Mouse (Mus musculus) urinary bladder, postnatal 10 days (tissue): ENCODE measurements around the gene Golim4.

Source experiments
- DNase-seq: peaks from one replicate; pipeline ENCODE4 v3.0.0; 2022; ENCODE audit warnings: low spot score

Golim4 gene

DNA sequence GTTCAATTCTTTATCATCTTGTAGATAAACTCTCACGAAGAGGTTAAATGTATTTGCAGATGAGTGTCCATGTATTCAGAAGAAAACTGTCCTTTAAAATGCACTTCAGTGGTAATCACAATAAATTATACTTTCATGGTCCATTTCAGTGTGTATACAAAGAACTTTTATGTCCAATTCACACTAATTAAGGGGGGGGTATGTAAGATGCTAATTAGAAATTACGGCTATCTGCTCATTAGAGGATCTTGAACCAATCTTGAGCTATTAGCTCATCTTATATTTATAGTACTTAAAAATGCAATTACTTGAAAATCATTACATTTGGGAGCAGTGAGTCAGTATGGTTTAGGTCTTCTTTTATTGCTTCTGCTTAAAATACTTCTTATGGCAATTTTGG is 31.6 kb downstream of the Golim4 start:
- no peak for DNase-seq

DNA sequence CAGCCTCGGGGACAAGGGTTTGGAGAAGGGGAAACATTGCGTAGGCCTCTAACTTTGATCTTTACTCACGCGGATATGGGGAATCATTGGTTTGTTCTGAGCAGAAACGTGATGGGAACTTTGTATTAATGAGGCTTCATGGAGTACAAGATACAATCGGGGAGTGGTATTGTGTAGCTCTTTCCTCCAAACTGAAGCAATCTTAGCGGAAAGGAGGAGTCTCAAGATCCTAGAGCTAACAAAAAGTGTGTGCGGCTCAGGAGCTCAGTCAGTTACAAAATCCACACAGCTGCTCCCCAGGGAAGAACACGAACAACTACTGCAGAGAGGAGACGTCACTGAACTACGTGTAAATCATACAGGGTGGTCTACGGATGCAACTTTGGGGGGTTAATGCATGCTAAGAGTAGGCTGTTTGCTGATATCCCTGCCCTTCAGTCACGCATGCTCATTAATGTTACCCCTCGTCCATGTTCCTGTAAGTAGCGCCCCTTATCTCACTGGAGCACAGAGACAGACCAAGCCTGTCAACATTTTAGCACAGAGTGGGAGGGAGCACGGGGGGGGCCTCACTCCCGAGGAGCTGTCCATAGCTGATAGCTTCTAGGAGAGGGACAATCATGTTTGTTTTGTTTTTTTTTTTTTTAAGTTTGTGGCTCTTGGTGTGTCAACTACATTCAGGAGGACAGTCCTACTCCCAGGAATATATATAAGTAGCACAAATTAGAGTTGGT is 38.8 kb downstream of the Golim4 start:
- no peak for DNase-seq

DNA sequence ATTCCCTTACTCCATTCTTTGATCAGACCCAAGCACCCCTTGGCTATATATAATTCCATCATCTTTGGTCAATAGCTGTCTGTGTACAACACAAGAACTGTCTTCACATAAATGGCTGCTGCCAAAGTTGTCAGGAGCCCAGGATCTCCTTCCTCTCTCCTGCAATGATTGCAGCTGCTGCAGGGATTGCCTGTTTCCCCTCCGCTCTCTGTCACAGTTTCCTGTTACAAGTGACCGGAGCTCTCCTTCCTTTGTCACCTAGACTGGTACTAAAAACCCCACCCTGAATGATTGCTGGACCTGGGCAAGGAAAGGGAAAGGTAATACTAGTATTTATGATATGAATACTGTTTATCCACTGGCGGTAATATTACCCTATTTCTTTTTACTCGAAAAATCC is 44.0 kb downstream of the Golim4 start:
- DNase-seq, result no peak

DNA sequence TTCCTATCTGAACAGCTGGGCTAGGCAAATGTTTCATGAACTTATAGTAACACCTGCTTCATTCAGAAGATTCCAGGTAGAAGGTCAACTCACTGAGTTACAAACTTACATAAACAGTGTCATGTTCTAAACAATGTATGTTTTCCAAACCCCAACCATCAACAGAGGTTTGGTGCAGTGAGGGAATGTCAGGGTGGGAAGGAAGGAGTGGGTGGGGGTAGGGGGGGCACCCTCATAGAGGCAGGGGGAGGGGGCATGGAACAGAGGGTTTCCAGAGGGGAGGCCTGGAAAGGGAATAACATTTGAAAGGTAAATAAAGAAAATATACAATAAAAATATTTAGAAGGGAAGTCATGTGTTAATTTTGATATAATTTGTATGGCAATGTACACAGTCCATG is 46.0 kb downstream of the Golim4 start:
- DNase-seq, result no peak

DNA sequence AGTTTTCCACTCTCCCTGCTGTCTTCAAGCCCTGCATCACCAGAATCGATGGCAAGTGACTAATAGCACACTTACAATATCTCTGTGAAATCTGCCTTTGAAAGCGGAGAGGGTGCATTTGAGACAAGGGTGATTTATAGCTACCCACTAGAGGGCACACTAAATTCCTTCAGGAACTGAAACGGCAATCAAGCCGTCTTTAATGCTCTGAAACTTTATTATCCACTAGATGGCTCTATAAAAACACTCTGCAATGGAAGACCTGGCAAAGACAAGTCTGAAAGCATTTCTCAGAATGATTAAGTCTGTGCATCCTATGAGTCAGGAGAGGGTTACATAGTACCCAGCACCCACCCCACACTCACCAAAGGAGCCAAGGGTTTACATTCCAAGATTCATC is 46.5 kb downstream of the Golim4 start:
- DNase-seq, result no peak

DNA sequence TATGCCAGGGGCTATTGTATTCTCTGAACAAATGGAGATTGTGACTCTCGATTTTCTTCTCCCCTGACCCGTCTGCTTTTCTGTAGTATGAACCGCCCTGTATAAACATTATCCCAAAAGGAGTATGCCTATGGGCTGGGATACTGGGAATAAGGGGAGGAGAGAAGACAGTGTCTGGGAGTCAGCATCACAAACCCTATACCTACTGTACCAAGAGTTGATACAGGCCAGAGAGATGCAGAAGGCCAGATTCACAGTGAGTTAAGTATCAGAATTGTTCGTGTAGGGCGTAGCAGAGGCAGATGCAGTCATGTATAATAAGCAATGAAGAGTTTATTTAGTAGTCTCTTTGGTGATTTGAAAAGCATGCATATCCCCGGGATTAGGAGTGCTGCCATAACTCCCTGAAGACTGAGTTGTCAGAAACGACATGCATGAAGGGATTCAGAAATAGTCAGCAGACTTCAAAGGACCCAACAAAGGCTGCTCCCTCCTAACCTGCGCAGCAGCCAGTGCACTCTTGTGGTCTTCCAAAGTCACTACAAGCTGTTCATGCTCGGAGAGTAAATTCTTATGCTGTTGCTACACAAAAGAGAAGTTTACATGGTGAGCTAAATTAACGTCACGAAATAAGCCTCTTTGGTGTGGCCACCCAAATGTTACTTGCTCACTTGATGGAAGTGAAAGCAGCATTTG is 54.7 kb downstream of the Golim4 start:
- no peak for DNase-seq

DNA sequence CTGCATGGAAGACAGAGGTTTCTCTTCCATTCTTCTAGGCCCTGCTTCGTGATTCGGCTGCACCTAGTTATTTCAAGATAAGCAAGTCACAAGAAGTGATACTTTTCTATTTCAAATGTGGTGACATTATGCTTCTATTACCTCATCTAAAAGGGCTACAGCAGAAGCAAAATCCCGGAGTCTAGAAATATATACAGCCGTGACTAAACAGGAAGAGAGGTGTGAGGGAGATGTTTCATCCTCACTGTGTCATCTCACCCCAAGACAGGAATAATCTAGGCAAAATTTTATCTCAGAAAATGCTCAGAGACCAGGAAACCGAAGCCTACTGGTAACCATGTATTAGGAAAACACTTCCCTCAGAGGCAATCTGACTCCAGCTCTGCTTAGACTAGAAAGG is 61.7 kb downstream of the Golim4 start:
- DNase-seq, result no peak

DNA sequence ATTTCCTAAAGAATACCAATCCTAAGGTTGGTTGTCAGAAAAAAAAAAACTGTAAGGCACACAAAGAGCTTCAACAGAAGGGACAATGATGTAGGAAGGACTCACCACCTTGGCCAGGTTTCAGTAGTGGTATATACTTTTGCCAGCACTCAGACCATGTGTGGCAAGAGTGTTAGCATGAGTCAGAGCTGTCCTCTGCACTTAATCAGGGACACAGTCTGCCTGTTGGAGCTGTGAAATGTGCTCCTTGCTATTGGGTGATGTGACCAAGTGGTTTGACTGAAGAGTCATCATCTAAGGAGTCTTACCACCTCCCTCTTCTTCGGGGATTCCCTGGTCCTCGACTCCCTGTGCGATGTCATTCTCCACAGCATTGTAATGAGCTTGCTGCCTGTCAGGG is 65.2 kb downstream of the Golim4 start:
- no peak for DNase-seq

DNA sequence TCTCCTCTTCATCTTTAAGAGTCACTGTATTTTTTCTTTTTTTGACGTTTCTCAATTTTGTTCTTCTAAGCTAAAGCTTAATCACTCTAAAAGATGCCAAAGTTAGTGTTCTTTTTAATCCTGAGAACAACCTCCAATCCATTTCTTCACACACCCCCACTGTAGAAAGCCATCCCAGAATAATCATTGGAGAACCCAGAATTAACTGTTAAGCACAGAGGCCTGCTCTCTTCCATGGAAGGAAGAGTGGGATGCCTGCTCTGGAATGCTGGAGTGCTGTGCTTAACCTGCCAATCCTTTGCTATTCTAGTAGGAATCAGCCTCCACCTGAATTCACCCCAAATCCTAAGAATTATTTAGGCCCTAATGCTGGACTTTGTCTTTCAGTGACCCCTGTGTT is 67.4 kb downstream of the Golim4 start:
- DNase-seq, result no peak

DNA sequence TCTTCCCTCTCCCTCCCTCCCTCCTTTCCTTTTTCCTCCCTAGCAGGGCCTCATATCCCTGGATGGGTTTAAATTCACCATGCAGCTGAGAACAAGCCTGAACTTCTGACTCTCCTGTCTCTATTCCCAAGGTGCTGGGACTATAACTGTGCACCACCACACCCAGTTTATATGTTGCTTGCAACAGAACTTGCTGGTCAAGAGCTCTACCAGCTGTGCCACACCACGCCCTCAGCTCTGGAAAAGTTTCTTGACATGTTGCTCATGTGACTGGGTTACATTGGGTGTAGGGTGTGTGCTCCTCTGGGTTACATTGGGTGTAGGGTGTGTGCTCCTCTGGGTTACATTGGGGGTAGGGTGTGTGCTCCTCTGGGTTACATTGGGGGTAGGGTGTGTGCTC is 75.2 kb downstream of the Golim4 start:
- no peak for DNase-seq

DNA sequence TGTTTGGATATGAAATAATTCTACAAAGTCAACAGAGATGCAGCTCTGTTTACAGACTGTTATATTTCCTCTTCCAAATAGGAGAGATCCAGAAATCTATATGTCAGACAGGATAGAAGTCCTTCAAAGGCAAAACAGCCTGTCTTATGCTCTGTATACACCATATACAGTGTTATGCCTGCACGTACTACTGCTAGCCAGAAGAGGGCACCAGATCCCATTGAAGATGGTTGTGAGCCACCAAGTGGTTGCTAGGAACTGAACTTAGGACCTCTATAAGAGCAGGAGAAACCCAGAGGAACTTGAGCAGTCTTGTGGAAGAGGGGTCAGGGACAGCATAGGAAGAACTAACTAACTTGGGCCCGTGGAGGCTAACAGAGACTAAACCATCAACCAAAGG is 77.5 kb downstream of the Golim4 start:
- no peak for DNase-seq

DNA sequence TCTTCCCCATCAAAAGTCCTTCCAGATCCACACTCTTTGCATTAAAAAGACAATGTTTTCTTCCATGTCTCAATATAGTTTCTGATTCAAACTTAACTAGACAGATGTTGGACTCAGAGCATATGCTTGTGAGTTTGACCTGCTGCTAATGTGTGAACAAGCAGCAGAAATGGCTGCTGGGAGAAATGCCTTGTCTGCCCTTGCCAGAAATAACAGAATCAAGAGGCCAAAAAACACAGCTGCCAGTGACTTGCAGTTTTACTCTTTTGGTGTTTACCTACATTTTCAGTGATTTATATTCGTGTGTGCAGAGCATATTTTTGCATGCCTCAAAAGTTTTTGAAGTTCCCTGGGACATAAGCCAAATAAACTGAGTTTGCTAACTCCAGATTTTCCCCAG is 87.9 kb downstream of the Golim4 start:
- DNase-seq, result no peak

DNA sequence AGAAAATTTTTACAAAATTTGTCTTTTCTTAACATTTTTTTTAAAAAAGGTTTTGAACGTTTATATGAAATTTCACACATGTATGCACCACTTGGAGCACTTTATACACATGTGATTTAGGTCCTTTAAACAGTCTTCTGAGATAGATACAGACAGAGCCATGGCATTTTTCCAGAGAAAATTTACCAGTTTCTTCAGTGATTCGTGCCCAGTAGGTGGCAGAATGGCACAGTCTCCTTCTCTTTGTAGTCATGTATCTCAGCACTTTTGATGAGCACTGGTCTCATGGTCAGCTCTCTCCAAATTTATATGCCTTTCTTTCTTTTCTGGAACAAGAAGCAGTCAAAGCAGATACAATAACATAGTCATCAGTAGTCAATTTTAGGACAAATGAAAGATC is 92.5 kb downstream of the Golim4 start:
- no peak for DNase-seq

DNA sequence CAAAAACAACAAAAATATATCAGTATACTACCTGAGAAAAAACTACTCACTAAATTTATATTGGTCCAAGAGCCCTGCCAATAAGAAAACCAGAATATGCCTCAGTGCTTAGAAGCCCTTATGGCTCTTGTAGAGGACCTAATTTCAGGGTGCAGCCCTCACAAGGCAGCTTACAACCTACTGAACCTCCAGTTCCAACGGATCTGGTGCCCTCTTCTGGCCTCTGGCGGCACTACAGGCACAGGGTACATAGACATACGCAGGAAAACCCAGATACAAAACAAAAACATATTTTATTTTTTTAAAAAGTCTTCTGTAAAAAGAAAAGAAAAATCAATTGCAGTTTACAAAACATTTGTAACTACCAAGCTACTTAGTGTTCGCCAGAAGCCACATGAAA is 95.1 kb downstream of the Golim4 start:
- no peak for DNase-seq

DNA sequence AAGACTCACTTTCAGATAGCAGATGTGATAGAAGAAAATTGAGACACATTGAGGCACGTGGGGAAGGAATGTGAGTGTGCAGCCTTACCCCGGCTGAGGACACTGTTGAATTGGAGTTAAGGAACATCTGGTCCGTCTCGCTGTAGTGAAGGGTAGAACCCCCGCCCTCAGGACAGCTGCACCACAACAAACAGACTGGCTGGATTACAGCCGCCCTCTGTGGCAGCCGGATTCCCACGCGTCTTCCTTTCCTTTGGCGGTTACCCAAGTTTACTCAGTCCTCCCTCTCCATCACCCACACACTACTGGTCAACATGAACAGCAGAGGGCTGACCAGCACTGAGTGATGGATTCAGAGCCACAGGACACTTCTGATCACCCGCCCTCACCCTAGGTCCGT is 96.0 kb downstream of the Golim4 start:
- DNase-seq, result no peak

DNA sequence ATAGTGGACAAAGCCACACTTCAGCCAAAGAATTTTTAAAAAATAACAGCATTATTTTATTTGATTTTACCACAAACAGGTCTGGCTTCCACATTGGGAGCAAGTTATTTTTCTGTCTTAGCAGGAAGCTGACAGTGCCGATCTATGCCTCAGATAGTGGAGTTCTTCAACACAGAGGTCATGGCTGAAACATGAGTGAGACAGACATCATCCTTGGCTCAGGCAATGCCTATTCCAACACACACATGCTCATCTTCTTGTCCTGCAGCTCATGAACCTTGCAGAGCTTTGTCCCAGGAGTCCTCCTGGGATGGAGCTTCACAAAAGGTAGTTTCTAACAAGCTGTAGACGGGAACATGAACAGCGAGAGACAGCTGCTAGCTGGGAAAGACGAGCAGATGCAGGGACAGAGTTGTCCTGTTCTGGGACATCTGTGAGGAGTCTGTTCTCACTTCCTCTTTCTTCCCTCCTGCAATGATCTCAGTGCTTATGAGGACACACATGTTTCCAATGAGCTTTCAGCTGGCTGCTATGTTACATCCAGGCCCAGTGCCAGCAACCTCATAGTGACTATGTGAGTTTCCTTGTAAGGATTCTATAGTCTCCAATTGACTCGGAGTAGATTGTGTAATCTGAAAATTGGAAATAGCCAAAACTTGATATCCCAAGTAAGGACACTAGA is 121.3 kb downstream of the Golim4 start:
- no peak for DNase-seq

DNA sequence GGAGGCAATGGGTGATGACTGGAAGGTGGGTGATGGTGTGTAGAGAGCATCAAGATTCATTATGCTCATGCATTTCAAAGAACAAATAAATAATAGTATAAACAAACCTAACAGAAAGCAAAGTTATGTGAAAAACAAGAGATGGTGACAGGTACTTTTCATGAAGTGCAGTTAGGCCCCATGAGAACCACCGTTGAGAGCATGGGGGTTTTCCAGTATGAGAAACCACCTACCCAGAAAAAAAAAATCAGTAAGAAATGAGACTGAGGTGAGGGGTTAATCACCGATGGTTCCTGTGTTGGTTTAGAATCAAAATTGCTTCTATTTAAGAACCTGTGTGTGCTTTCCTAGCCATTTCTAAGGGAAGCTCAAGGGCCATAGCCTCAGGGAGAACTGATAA is 121.9 kb downstream of the Golim4 start:
- no peak for DNase-seq
